Mouse (Mus musculus) embryonic fibroblast, embryonic 13.5 days (primary cell): Measurements from ENCODE around the gene Nrp1.

ENCODE experiments used
- CTCF ChIP-seq: IDR thresholded peaks from 2 replicates; pipeline ENCODE4 v1.5.1; 2011; ENCODE audit warnings: mild to moderate bottlenecking, control low read depth, low read length, moderate library complexity, borderline replicate concordance; ENCODE audit not compliant: insufficient read depth
- POLR2A ChIP-seq: IDR thresholded peaks from 2 replicates; pipeline ENCODE4 v1.6.1; 2011; ENCODE audit warnings: low read depth, mild to moderate bottlenecking, control low read depth, low read length, moderate library complexity

GRCm38 (mm10) chr8:128476206-128476605, 117.8 kb downstream of the Nrp1 start:
- TF ChIP-seq POLR2A (no peak), CTCF (no peak)
